Comparison of ENCODE assay signal across 9 mouse cellular contexts in genomic region chr17:83563703-83564111, GRCm38 (mm10). TPM values are rescaled to one million over a fixed set of nuclear protein-coding genes. Genes with fewer than 3 reads are reported as not detected.
DNase-seq lines count a peak whose midpoint lies in the region; ATAC-seq lines count a peak whose summit lies in the region.
"Had no signal": no experiment of that assay in that cellular context is flagged by ENCODE, and none has a peak within 500 bp of the region (broad histone marks: within the 10 kb centered on the region; RNA-seq: fewer than 3 reads in every experiment).

No protein-coding gene starts in this region.

- WGBS in forebrain, embryonic 12.5 days = 54% methylated on average over 10 of the region's 10 CpGs
- 56% methylated on average over 10 of the region's 10 CpGs for WGBS in forebrain, embryonic 15.5 days
- 38% methylated on average over 10 of the region's 10 CpGs for WGBS in heart, embryonic 12.5 days
- whole genome bisulfite sequencing in stomach, embryonic 15.5 days = 45% methylated on average over 10 of the region's 10 CpGs

- no peak overlapping the region for H3K9ac ChIP-seq in forebrain, embryonic 12.5 days
- H3K9ac ChIP-seq in forebrain, embryonic 15.5 days (replicated peaks) = no peak overlapping the region
- H3K9ac ChIP-seq in heart, embryonic 12.5 days = no peak overlapping the region
- no peak overlapping the region for H3K9ac ChIP-seq in stomach, embryonic 15.5 days
- H3K9ac ChIP-seq: limb, embryonic 15.5 days had no signal

- H3K27me3 ChIP-seq in forebrain, embryonic 12.5 days = no peaks in the 10 kb centered on the region
- H3K27me3 ChIP-seq in forebrain, embryonic 15.5 days = no peaks in the 10 kb centered on the region
- no peaks in the 10 kb centered on the region for H3K27me3 ChIP-seq in heart, embryonic 12.5 days (replicated peaks)
- no peaks in the 10 kb centered on the region for H3K27me3 ChIP-seq in stomach, embryonic 15.5 days (replicated peaks)
- H3K27me3 ChIP-seq: limb, embryonic 15.5 days had no signal

- peak overlapping the region; percentile 2; the same call in 1 of the 2 replicates for H3K4me2 ChIP-seq in forebrain, embryonic 12.5 days
- H3K4me2 ChIP-seq in forebrain, embryonic 15.5 days (replicated peaks) = no peak overlapping the region
- H3K4me2 ChIP-seq in heart, embryonic 12.5 days = peak overlapping the region; percentile 49
- 0 out of 2 replicates have a peak overlapping the region, but pooled peaks have one; percentile 24 for H3K4me2 ChIP-seq in stomach, embryonic 15.5 days
- H3K4me2 ChIP-seq: limb, embryonic 15.5 days had no signal

- H3K9me3 ChIP-seq in forebrain, embryonic 12.5 days = no peaks in the 10 kb centered on the region
- H3K9me3 ChIP-seq in forebrain, embryonic 15.5 days = no peaks in the 10 kb centered on the region
- no peaks in the 10 kb centered on the region for H3K9me3 ChIP-seq in heart, embryonic 12.5 days (replicated peaks)
- no peaks in the 10 kb centered on the region for H3K9me3 ChIP-seq in stomach, embryonic 15.5 days
- H3K9me3 ChIP-seq: limb, embryonic 15.5 days had no signal

- H3K4me1 ChIP-seq in forebrain, embryonic 12.5 days = peaks cover 8% of the 10 kb centered on the region; the same call in 1 of the 2 replicates
- H3K4me1 ChIP-seq in forebrain, embryonic 15.5 days = peaks cover 15% of the 10 kb centered on the region; the same call in 1 of the 2 replicates
- H3K4me1 ChIP-seq in heart, embryonic 12.5 days (replicated peaks) = peaks cover 11% of the 10 kb centered on the region; the same call in 1 of the 2 replicates
- no peaks in the 10 kb centered on the region for H3K4me1 ChIP-seq in stomach, embryonic 15.5 days
- H3K4me1 ChIP-seq: limb, embryonic 15.5 days had no signal

- no peak overlapping the region for H3K27ac ChIP-seq in forebrain, embryonic 12.5 days
- no peak overlapping the region for H3K27ac ChIP-seq in forebrain, embryonic 15.5 days (replicated peaks)
- H3K27ac ChIP-seq in heart, embryonic 12.5 days (ENCODE audit: poor library complexity, severe bottlenecking) = peak overlapping the region; percentile 48; the same call in 1 of the 2 replicates
- no peak overlapping the region for H3K27ac ChIP-seq in stomach, embryonic 15.5 days
- H3K27ac ChIP-seq: limb, embryonic 15.5 days had no signal

- no peak for ATAC-seq in forebrain, embryonic 12.5 days (ENCODE audit: low FRiP score)
- no peak for ATAC-seq in forebrain, embryonic 15.5 days (replicated peaks)
- ATAC-seq in heart, embryonic 12.5 days (ENCODE audit: insufficient number of reproducible peaks, low FRiP score) = peak; percentile 58; the same call in 1 of the 2 replicates
- peak; percentile 52; the same call in 1 of the 2 replicates for ATAC-seq in megakaryocyte-erythroid progenitor cell, adult 5-6 weeks (replicated peaks; ENCODE audit: low FRiP score, low TSS enrichment, poor library complexity, severe bottlenecking)
- no peak for ATAC-seq in stomach, embryonic 15.5 days (ENCODE audit: insufficient read depth, low FRiP score, low read depth)

- no peaks in the 10 kb centered on the region for H3K36me3 ChIP-seq in forebrain, embryonic 12.5 days (replicated peaks)
- H3K36me3 ChIP-seq in forebrain, embryonic 15.5 days = no peaks in the 10 kb centered on the region
- no peaks in the 10 kb centered on the region for H3K36me3 ChIP-seq in heart, embryonic 12.5 days
- no peaks in the 10 kb centered on the region for H3K36me3 ChIP-seq in stomach, embryonic 15.5 days
- H3K36me3 ChIP-seq: limb, embryonic 15.5 days had no signal

- peak; percentile 62 for DNase-seq in NIH3T3 (ENCODE audit: low read depth)
- DNase-seq in cerebellum, postnatal 36 days = peak; percentile 64 to 67
- peak; percentile 60 to 80 for DNase-seq in kidney, postnatal 25 days

- H3K4me3 ChIP-seq in forebrain, embryonic 12.5 days (replicated peaks) = no peak overlapping the region
- H3K4me3 ChIP-seq in forebrain, embryonic 15.5 days = no peak overlapping the region
- 0 out of 2 replicates have a peak overlapping the region, but pooled peaks have one; percentile 12 for H3K4me3 ChIP-seq in heart, embryonic 12.5 days
- H3K4me3 ChIP-seq in stomach, embryonic 15.5 days (replicated peaks) = no peak overlapping the region
- H3K4me3 ChIP-seq: limb, embryonic 15.5 days had no signal

RNA-seq across cellular contexts. Expression of gene Cox7a2l, which starts 46.6 kb away (rescaled TPM):
- 140 TPM in 2 replicates for polyA plus RNA-seq in forebrain, embryonic 12.5 days (2016; fragmentation: Nextera tagmentation; extraction: Ambion mirVana)
- 180 TPM in 2 replicates for polyA plus RNA-seq in forebrain, embryonic 15.5 days (2015; fragmentation: Nextera tagmentation; extraction: Ambion mirVana)
- 188 and 192 TPM in 2 replicates for polyA plus RNA-seq in heart, embryonic 12.5 days (2016; fragmentation: Nextera tagmentation; extraction: Ambion mirVana)
- 214 and 239 TPM in 2 replicates for total RNA-seq in megakaryocyte-erythroid progenitor cell, adult 5-6 weeks (2014; fragmentation: Nextera tagmentation)
- 161 and 186 TPM in 2 replicates for total RNA-seq in megakaryocyte-erythroid progenitor cell, adult 5-6 weeks (2017)
- 154 and 165 TPM in 2 replicates for polyA plus RNA-seq in stomach, embryonic 15.5 days (2015; fragmentation: Nextera tagmentation; extraction: Ambion mirVana)

Comparison
In these comparisons a context has a peak if more than half of its experiments do, and no peak if none do; other contexts are left out.
1. ATAC-seq: peak in heart, embryonic 12.5 days (single experiment) and megakaryocyte-erythroid progenitor cell, adult 5-6 weeks (single experiment); none in forebrain, embryonic 12.5 days (single experiment), forebrain, embryonic 15.5 days (single experiment) and stomach, embryonic 15.5 days (single experiment).
2. Peak in every context shown above with its lines, with median percentiles within 50 percentile points of each other: DNase-seq.